Mouse (Mus musculus): ENCODE data around the gene AC134908.4.
"Not testable (repeated sequence)": the region's sequence is repeated elsewhere in the genome, so short reads cannot be mapped to it uniquely, and the experiment has no call there.

Gene AC134908.4

GRCm38 (mm10) chr17:25775318-25776062, 20.0 kb downstream of the AC134908.4 start:
- no peak for DNase-seq (ENCODE audit: inconsistent ontology term)

GRCm38 (mm10) chr17:25773549-25774120, 21.8 kb downstream of the AC134908.4 start, which contains the start of gene Narfl:
Narfl (plus strand) TSS chr17:25773776.
- DNase-seq (ENCODE audit: inconsistent ontology term) = peak; percentile 96

DNA sequence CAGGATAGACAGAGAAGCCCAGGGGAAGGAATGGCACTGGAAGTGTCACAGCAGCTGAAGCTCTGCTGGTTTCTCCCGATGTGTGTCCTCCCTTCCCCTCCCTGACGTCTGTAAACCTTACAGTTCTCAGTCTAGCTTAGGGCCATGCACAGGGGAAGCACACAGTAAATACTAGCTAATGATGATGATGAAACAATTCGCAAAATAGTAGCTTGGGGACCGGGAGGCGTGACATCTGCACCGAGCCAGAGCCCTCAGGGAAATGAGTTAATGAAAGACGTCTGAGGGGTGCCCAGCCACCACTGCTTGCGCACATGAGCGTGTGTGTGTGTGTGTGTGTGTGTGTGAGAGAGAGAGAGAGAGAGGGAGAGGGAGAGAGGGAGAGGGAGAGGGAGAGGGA, 26.1 kb downstream of the AC134908.4 start:
- DNase-seq (ENCODE audit: inconsistent ontology term) = no peak

GRCm38 (mm10) chr17:25765886-25766285, 29.6 kb downstream of the AC134908.4 start:
- DNase-seq (ENCODE audit: inconsistent ontology term) = peak; percentile 55

- DNase-seq (ENCODE audit: inconsistent ontology term) = no peak
Measured at GRCm38 (mm10) chr17:25762591-25762990, 32.9 kb downstream of the AC134908.4 start.

GRCm38 (mm10) chr17:25761561-25761970, 33.9 kb downstream of the AC134908.4 start:
- DNase-seq (ENCODE audit: inconsistent ontology term) = no peak

GRCm38 (mm10) chr17:25760148-25760547, 35.3 kb downstream of the AC134908.4 start:
- DNase-seq (ENCODE audit: inconsistent ontology term) = no peak

- no peak for DNase-seq (ENCODE audit: inconsistent ontology term)
Measured at GRCm38 (mm10) chr17:25757691-25758090, 37.8 kb downstream of the AC134908.4 start.

GRCm38 (mm10) chr17:25756378-25757242, 38.8 kb downstream of the AC134908.4 start:
- peak; percentile 87 for DNase-seq (ENCODE audit: inconsistent ontology term)

DNA sequence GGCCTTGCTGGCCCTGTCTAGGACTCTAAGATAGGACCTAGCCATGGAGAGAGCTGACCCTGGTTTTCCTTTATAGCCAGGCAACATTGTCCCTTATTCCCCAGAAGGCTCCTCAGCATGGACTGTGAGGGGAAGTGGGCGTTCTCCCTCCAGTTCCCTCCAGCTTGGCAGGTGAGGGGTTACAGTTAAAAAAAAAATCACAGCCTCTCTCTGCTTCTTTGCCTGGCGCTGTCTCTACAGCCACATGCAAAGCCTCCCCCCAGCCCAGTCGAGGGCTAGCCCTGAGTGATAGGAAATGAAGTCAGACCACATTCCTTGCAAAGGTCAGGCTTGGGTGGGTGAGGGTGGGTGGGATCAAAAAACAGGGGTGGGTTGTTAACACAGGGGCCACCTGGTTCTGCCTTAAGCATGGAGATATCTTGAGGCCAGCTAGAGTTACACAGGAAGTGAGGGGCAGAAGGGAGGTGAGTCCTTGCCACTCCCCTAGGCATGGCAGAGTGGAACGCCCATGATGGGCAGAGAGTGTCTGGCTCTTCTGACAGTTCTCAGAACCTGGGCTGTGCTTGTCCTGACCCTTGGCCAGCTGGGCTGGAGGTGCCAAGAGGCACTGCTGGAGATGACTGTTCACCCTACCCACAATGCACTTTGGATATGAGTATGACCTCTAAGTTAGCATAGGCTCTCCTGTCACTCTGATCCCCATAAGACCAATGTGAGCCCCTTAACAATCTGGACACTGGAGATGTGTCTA, 39.7 kb downstream of the AC134908.4 start:
- no peak for DNase-seq (ENCODE audit: inconsistent ontology term)

DNA sequence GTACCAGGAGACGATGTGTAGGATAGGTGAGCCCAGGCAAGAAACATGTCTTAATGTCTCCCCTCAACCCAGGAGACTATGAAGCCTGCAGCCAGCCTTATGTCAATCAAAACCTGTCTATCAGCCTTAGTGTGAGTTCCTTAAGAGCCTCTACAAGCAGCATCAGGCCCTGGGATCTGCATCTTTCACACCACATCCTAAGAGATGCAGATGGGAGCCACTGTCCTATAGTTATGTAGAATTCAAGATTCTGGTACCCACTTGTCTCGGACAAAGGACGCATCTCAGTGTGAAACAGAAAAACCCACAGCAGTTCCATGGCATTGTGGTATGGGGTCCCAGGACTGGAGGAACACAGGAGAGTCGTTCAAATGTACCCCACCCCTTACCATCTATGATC, 40.4 kb downstream of the AC134908.4 start:
- DNase-seq (ENCODE audit: inconsistent ontology term) = no peak

GRCm38 (mm10) chr17:25754241-25754640, 41.2 kb downstream of the AC134908.4 start, which contains the start of gene Msln:
Msln (minus strand) TSS chr17:25754378.
- DNase-seq (ENCODE audit: inconsistent ontology term) = no peak

- peak; percentile 82 for DNase-seq (ENCODE audit: inconsistent ontology term)
Measured at GRCm38 (mm10) chr17:25751446-25751845, 44.0 kb downstream of the AC134908.4 start.

GRCm38 (mm10) chr17:25749314-25749713, 46.1 kb downstream of the AC134908.4 start:
- no peak for DNase-seq (ENCODE audit: inconsistent ontology term)

- no peak for DNase-seq (ENCODE audit: inconsistent ontology term)
Measured at GRCm38 (mm10) chr17:25748238-25748637, 47.2 kb downstream of the AC134908.4 start.

DNA sequence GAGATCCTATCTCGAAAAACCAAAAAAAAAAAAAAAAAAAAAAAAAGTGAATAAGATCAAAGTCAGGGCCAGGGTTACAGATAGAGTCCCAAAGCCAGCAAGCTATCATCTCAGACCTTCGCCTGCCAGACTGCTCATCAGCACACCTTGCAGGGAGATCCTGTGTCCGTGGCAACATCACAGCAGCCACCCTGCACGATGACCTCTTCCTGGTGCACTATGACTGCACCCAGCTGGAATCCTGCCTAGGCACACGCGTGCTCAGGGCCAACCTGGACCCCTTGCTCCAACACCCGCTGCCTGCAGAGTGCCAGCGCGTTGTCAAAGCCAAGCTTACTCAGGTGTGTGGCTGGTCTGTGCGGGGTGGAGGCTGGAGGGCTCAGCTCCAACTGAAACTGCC, 51.1 kb downstream of the AC134908.4 start:
- no peak for DNase-seq (ENCODE audit: inconsistent ontology term)

DNA sequence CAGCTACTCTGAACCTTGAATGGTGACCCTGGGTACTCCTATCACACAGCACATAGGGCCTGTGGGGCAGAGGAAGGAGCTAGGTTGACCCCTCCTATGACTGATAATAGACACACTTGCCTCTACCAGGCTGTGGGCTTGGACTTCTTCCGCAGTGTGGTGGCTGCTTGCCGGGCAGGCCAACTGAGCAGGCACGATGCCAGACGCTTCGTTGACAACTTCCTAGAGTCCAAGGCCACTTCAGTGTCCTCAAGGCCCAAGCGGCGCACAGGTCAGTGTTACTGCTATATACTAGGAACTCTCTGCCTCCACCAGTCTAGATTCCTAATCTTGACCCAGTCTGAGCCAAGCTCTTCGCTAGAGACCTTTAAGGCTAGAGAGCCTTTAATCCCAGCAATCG, 51.6 kb downstream of the AC134908.4 start:
- no peak for DNase-seq (ENCODE audit: inconsistent ontology term)

GRCm38 (mm10) chr17:25741471-25741870, 54.0 kb downstream of the AC134908.4 start:
- not testable (repeated sequence) for DNase-seq (ENCODE audit: inconsistent ontology term)

All from Muller cell, postnatal 12 days (primary cell).